Mouse (Mus musculus): ENCODE measurements around the gene Nynrin. TPM values are rescaled to one million over a fixed set of nuclear protein-coding genes. Genes with fewer than 3 reads are reported as not detected.

The Nynrin gene
- polyA plus RNA-seq, 1 experiment, result 0.13 TPM

- TF ChIP-seq MYOG (IDR thresholded peaks at IDR 0.05; ENCODE audit: control insufficient read depth, extremely low read depth, insufficient read length) (no peak), CTCF (IDR thresholded peaks at IDR 0.05; ENCODE audit: control insufficient read depth, insufficient read depth, insufficient read length) (no peak), CEBPB (IDR thresholded peaks at IDR 0.05; ENCODE audit: low read depth) (no peak), USF1 (IDR thresholded peaks at IDR 0.05; ENCODE audit: low read depth) (no peak), FOSL1 (IDR thresholded peaks at IDR 0.05; ENCODE audit: insufficient read depth, low read length, poor library complexity, severe bottlenecking) (no peak), MAX (IDR thresholded peaks at IDR 0.05) (no peak), MYOD1 (IDR thresholded peaks at IDR 0.05; ENCODE audit: control insufficient read depth, insufficient read length, low read depth) (no peak)
- Histone ChIP-seq H3ac (ENCODE audit: control insufficient read depth, insufficient read length, low read depth) (no peak overlapping the region), H3K79me2 (ENCODE audit: control insufficient read depth, insufficient read depth) (no peaks in the 10 kb centered on the region), H3K27me3 (ENCODE audit: control insufficient read depth, insufficient read depth, insufficient read length) (peaks cover 14% of the 10 kb centered on the region), H3K4me3 (ENCODE audit: insufficient read depth, poor library complexity, severe bottlenecking) (no peak overlapping the region), H3K79me3 (ENCODE audit: low read depth) (no peaks in the 10 kb centered on the region), H3K36me3 (ENCODE audit: control insufficient read depth, insufficient read depth) (no peaks in the 10 kb centered on the region)
Observed at GRCm38 (mm10) chr14:55862186-55862585, 8.4 kb downstream of the Nynrin start.

- H3K36me3 ChIP-seq (ENCODE audit: control insufficient read depth, insufficient read depth), result no peaks in the 10 kb centered on the region
- H3K79me2 ChIP-seq (ENCODE audit: control insufficient read depth, insufficient read depth), result no peaks in the 10 kb centered on the region
- H3ac ChIP-seq (ENCODE audit: control insufficient read depth, insufficient read length, low read depth), result no peak overlapping the region
- H3K27me3 ChIP-seq (ENCODE audit: control insufficient read depth, insufficient read depth, insufficient read length), result peaks cover 12% of the 10 kb centered on the region
- no peak overlapping the region for H3K4me3 ChIP-seq (ENCODE audit: insufficient read depth, poor library complexity, severe bottlenecking)
- TF ChIP-seq CTCF (IDR thresholded peaks at IDR 0.05; ENCODE audit: control insufficient read depth, insufficient read depth, insufficient read length) (no peak), USF1 (IDR thresholded peaks at IDR 0.05; ENCODE audit: low read depth) (no peak), MAX (IDR thresholded peaks at IDR 0.05) (no peak), CEBPB (IDR thresholded peaks at IDR 0.05; ENCODE audit: low read depth) (no peak), MYOD1 (IDR thresholded peaks at IDR 0.05; ENCODE audit: control insufficient read depth, insufficient read length, low read depth) (no peak), FOSL1 (IDR thresholded peaks at IDR 0.05; ENCODE audit: insufficient read depth, low read length, poor library complexity, severe bottlenecking) (no peak)
- H3K79me3 ChIP-seq (ENCODE audit: low read depth), result no peaks in the 10 kb centered on the region
Observed at GRCm38 (mm10) chr14:55862970-55863369, 9.2 kb downstream of the Nynrin start.

GRCm38 (mm10) chr14:55863773-55864172, 10.0 kb downstream of the Nynrin start:
- no peak overlapping the region for H3ac ChIP-seq (ENCODE audit: control insufficient read depth, insufficient read length, low read depth)
- H3K4me3 ChIP-seq (ENCODE audit: insufficient read depth, poor library complexity, severe bottlenecking), result no peak overlapping the region
- no peaks in the 10 kb centered on the region for H3K79me2 ChIP-seq (ENCODE audit: control insufficient read depth, insufficient read depth)
- H3K36me3 ChIP-seq (ENCODE audit: control insufficient read depth, insufficient read depth), result no peaks in the 10 kb centered on the region
- H3K27me3 ChIP-seq (ENCODE audit: control insufficient read depth, insufficient read depth, insufficient read length), result peaks cover 10% of the 10 kb centered on the region
- no peaks in the 10 kb centered on the region for H3K79me3 ChIP-seq (ENCODE audit: low read depth)
- peak; percentile 67 for TF ChIP-seq CTCF (IDR thresholded peaks at IDR 0.05; ENCODE audit: control insufficient read depth, insufficient read depth, insufficient read length)
- no peak for TF ChIP-seq MYOD1 (IDR thresholded peaks at IDR 0.05; ENCODE audit: control insufficient read depth, insufficient read length, low read depth)

- H3K27me3 ChIP-seq (ENCODE audit: control insufficient read depth, insufficient read depth, insufficient read length), result peaks cover 9% of the 10 kb centered on the region
- no peaks in the 10 kb centered on the region for H3K79me2 ChIP-seq (ENCODE audit: control insufficient read depth, insufficient read depth)
- H3ac ChIP-seq (ENCODE audit: control insufficient read depth, insufficient read length, low read depth), result no peak overlapping the region
- no peak overlapping the region for H3K4me3 ChIP-seq (ENCODE audit: insufficient read depth, poor library complexity, severe bottlenecking)
- H3K36me3 ChIP-seq (ENCODE audit: control insufficient read depth, insufficient read depth), result no peaks in the 10 kb centered on the region
- TF ChIP-seq MAX (IDR thresholded peaks at IDR 0.05) (no peak), MYOD1 (IDR thresholded peaks at IDR 0.05; ENCODE audit: control insufficient read depth, insufficient read length, low read depth) (no peak), CTCF (IDR thresholded peaks at IDR 0.05; ENCODE audit: control insufficient read depth, insufficient read depth, insufficient read length) (peak; percentile 40)
- H3K79me3 ChIP-seq (ENCODE audit: low read depth), result no peaks in the 10 kb centered on the region
Observed at GRCm38 (mm10) chr14:55866962-55867361, 13.2 kb downstream of the Nynrin start.

GRCm38 (mm10) chr14:55868230-55869026, 14.6 kb downstream of the Nynrin start:
- TF ChIP-seq MAX (IDR thresholded peaks at IDR 0.05) (no peak), CEBPB (IDR thresholded peaks at IDR 0.05; ENCODE audit: low read depth) (no peak), MYOG (IDR thresholded peaks at IDR 0.05; ENCODE audit: control insufficient read depth, extremely low read depth, insufficient read length) (no peak), MYOD1 (IDR thresholded peaks at IDR 0.05; ENCODE audit: control insufficient read depth, insufficient read length, low read depth) (no peak), FOSL1 (IDR thresholded peaks at IDR 0.05; ENCODE audit: insufficient read depth, low read length, poor library complexity, severe bottlenecking) (no peak)
- Histone ChIP-seq H3ac (ENCODE audit: control insufficient read depth, insufficient read length, low read depth) (no peak overlapping the region), H3K36me3 (ENCODE audit: control insufficient read depth, insufficient read depth) (no peaks in the 10 kb centered on the region), H3K27me3 (ENCODE audit: control insufficient read depth, insufficient read depth, insufficient read length) (peaks cover 7% of the 10 kb centered on the region), H3K79me2 (ENCODE audit: control insufficient read depth, insufficient read depth) (no peaks in the 10 kb centered on the region), H3K79me3 (ENCODE audit: low read depth) (no peaks in the 10 kb centered on the region), H3K4me3 (ENCODE audit: insufficient read depth, poor library complexity, severe bottlenecking) (no peak overlapping the region)

- Histone ChIP-seq H3K79me3 (ENCODE audit: low read depth) (no peaks in the 10 kb centered on the region), H3K4me3 (ENCODE audit: insufficient read depth, poor library complexity, severe bottlenecking) (no peak overlapping the region), H3K36me3 (ENCODE audit: control insufficient read depth, insufficient read depth) (no peaks in the 10 kb centered on the region), H3K79me2 (ENCODE audit: control insufficient read depth, insufficient read depth) (no peaks in the 10 kb centered on the region), H3ac (ENCODE audit: control insufficient read depth, insufficient read length, low read depth) (no peak overlapping the region), H3K27me3 (ENCODE audit: control insufficient read depth, insufficient read depth, insufficient read length) (peaks cover 7% of the 10 kb centered on the region)
- no peak for TF ChIP-seq CTCF (IDR thresholded peaks at IDR 0.05; ENCODE audit: control insufficient read depth, insufficient read depth, insufficient read length)
- no peak for TF ChIP-seq MAX (IDR thresholded peaks at IDR 0.05)
- TF ChIP-seq FOSL1 (IDR thresholded peaks at IDR 0.05; ENCODE audit: insufficient read depth, low read length, poor library complexity, severe bottlenecking), result no peak
- TF ChIP-seq MYOD1 (IDR thresholded peaks at IDR 0.05; ENCODE audit: control insufficient read depth, insufficient read length, low read depth), result no peak
- no peak for TF ChIP-seq MYOG (IDR thresholded peaks at IDR 0.05; ENCODE audit: control insufficient read depth, extremely low read depth, insufficient read length)
- no peak for TF ChIP-seq CEBPB (IDR thresholded peaks at IDR 0.05; ENCODE audit: low read depth)
- no peak for TF ChIP-seq USF1 (IDR thresholded peaks at IDR 0.05; ENCODE audit: low read depth)
Observed at GRCm38 (mm10) chr14:55869538-55869937, 15.7 kb downstream of the Nynrin start.
